Mouse (Mus musculus) forebrain, postnatal 0 days (tissue): ENCODE measurements around the gene C8b. TPM values are rescaled to one million over a fixed set of nuclear protein-coding genes. Genes with fewer than 3 reads are reported as not detected.

ENCODE experiments used
- ATAC-seq: fragments of 200-750 bp; cut with Nextera tagmentation; 2 replicates; pipeline ENCODE4 v1.8.0; 2017; ENCODE audit warnings: mild to moderate bottlenecking, moderate library complexity
- DNase-seq: peaks from one replicate; pipeline ENCODE4 v3.0.0-alpha.2; 2015
- H3K27ac ChIP-seq: fragments of 300-500 bp; sonication (generic); 2 replicates; pipeline ENCODE4 v1.5.1; 2014; ENCODE audit warnings: low read depth, mild to moderate bottlenecking, antibody characterized with exemption, low read length, moderate library complexity, mixed read lengths
- H3K27me3 ChIP-seq: fragments of 300-500 bp; sonication (generic); 2 replicates; pipeline ENCODE4 v1.6.1; 2014; ENCODE audit warnings: mild to moderate bottlenecking, low read length, mixed read lengths; ENCODE audit not compliant: insufficient read depth
- H3K36me3 ChIP-seq: fragments of 300-500 bp; sonication (generic); 2 replicates; pipeline ENCODE4 v1.6.1; 2014; ENCODE audit warnings: mild to moderate bottlenecking, moderate library complexity; ENCODE audit not compliant: insufficient read depth
- H3K4me1 ChIP-seq: fragments of 300-500 bp; sonication (generic); 2 replicates; pipeline ENCODE4 v1.6.1; 2014; ENCODE audit warnings: antibody characterized with exemption; ENCODE audit not compliant: insufficient read depth
- H3K4me2 ChIP-seq: fragments of 300-500 bp; sonication (generic); 2 replicates; pipeline ENCODE4 v1.6.1; 2014; ENCODE audit warnings: low read depth, mild to moderate bottlenecking, moderate library complexity
- H3K4me3 ChIP-seq: fragments of 300-500 bp; sonication (generic); 2 replicates; pipeline ENCODE4 v1.5.1; 2014; ENCODE audit warnings: low read depth, low read length, mixed read lengths
- H3K9ac ChIP-seq: fragments of 300-500 bp; sonication (generic); 2 replicates; pipeline ENCODE4 v1.6.1; 2014; ENCODE audit warnings: mild to moderate bottlenecking
- H3K9me3 ChIP-seq: fragments of 300-500 bp; sonication (generic); 2 replicates; pipeline ENCODE4 v1.6.1; 2016; ENCODE audit warnings: low read length
- CTCF ChIP-seq: sonication (generic); IDR thresholded peaks from 2 replicates; pipeline ENCODE4 v1.5.1; 2016; ENCODE audit warnings: antibody characterized with exemption, control low read depth, low read depth
- WGBS: fragments of 180-500 bp; shearing (Covaris S2); extraction: QIAGEN DNeasy Blood & Tissue Kit; methylation state at CpG from one replicate; pipeline ENCODE4 v1.1.7; 2014; 5-methylcytosine and 5-hydroxymethylcytosine counted together
- polyA plus RNA-seq: library from polyadenylated mRNA; unstranded; fragments of >200 nt; fragmentation: Nextera tagmentation; extraction: Ambion mirVana; gene quantifications from 2 replicates; pipeline ENCODE4 v1.2.1, GENCODE M21; 2015
- total RNA-seq: library from RNA; depleted of rRNA; stranded (reverse); fragments of >200 nt; gene quantifications from 2 replicates; pipeline ENCODE4 v1.2.3, GENCODE M21; 2014

C8b gene
- total and polyA plus RNA-seq, 2 experiments from 2014 or later, result 0.16 to 0.86 TPM

DNA sequence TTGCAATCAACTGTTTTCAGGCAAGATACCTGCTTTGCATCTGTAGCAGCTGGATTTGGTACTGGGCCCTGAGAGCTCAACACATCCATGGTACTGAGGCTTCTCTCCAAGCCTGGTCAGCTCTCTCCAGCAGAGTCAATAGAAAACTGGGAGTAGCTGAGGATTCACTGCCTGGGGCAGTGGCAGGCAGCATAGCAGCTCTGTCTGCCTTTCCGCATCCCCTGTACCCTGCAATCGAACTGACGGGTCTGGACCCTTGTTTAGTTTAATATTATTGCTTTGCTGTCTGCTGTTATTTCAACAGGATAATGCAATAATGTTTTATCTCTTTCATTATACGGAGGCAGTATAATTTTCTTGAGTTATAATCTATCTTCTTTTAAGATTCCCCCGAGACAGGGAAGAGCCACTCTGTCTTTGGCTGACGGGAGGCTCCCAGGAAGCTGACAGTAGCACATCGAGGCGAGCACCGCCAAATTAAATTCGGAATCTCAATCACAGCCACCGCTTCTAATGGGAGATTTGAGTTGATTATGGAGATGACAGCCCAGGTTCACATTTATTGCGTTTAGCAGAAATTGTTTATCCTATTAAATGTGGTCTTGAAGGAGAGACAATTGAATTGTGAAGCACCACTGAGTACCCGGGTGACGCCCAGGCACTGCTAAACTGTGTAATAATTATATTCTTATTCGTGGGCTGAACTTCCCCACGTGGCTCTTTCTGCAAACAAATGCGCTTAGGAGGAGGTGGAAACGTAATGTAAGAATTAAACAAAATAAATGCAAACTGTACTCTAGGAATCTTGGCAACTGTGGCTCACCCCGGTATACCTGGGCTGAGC lies 39.5 kb downstream of the C8b start:
- WGBS, result 67% methylated on average over 19 of the region's 19 CpGs

DNA sequence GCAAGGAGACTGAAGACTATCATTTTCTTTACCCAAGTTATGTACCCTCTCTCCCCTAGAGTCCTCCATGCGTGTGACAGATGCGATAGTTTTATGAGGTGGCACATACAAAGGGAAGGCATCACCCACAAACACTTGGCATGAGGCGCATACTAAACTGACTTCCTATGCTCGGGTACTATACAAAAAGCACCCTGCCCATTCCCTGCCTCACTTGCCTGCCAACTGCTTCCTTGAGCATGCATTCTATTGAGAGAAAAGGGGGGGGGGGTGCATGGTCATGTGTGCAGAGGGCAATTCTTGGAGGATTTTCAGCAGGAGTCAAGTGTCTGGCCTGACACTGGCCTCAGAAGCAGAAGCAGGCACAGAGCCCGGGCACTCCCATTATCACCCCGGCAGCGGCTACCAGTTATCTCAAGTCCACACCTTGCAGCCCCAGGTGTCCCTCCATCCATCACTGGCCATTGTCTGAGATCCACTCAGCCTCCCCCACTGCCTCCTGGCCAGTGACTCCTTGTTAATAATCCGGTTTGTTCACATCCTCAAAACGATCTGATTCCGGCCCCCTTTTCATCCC lies 44.7 kb downstream of the C8b start:
- DNase-seq (no peak), ATAC-seq (no peak)
- Histone ChIP-seq H3K27ac (no peak overlapping the region), H3K4me2 (no peak overlapping the region), H3K9me3 (no peaks in the 10 kb centered on the region), H3K36me3 (no peaks in the 10 kb centered on the region), H3K9ac (no peak overlapping the region), H3K27me3 (no peaks in the 10 kb centered on the region), H3K4me3 (no peak overlapping the region), H3K4me1 (no peaks in the 10 kb centered on the region)
- no peak for TF ChIP-seq CTCF
- WGBS, result 65% methylated on average over 10 of the region's 10 CpGs

More for the DNA sequence above, 39.5 kb downstream of the C8b start:
- Histone ChIP-seq H3K4me2 (no peak overlapping the region), H3K9me3 (no peaks in the 10 kb centered on the region), H3K4me3 (no peak overlapping the region), H3K4me1 (no peaks in the 10 kb centered on the region), H3K9ac (no peak overlapping the region), H3K27ac (no peak overlapping the region), H3K27me3 (no peaks in the 10 kb centered on the region), H3K36me3 (no peaks in the 10 kb centered on the region)
- DNase-seq (no peak), ATAC-seq (no peak)
- no peak for TF ChIP-seq CTCF

DNA sequence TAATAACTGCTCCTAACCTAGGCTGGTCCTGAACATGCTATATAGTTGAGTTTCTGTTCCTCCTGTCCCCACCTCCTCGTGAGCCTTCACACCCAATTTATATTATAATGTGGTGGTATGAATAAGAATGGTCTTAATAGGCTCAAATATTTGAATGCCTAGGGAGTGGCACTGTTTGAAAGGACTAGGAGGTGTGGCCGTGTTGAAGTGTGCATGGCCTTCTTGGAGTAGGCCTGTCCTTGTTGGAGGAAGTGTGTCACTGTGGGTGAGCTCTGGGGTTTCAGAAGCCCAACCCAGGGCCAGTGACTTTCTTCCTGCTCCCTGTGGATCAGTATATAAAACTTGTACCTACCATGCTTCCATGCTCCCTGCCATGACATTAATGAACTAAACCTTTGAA lies 47.5 kb downstream of the C8b start:
- no peak overlapping the region for H3K4me2 ChIP-seq
- WGBS, result 57% methylated on average over 2 of the region's 2 CpGs
- H3K36me3 ChIP-seq, result no peaks in the 10 kb centered on the region
- H3K4me3 ChIP-seq, result no peak overlapping the region
- H3K9me3 ChIP-seq, result no peaks in the 10 kb centered on the region
- H3K27ac ChIP-seq, result no peak overlapping the region
- no peak for TF ChIP-seq CTCF
- no peak overlapping the region for H3K9ac ChIP-seq
- no peaks in the 10 kb centered on the region for H3K4me1 ChIP-seq
- ATAC-seq, result no peak
- no peak for DNase-seq
- H3K27me3 ChIP-seq, result no peaks in the 10 kb centered on the region

DNA sequence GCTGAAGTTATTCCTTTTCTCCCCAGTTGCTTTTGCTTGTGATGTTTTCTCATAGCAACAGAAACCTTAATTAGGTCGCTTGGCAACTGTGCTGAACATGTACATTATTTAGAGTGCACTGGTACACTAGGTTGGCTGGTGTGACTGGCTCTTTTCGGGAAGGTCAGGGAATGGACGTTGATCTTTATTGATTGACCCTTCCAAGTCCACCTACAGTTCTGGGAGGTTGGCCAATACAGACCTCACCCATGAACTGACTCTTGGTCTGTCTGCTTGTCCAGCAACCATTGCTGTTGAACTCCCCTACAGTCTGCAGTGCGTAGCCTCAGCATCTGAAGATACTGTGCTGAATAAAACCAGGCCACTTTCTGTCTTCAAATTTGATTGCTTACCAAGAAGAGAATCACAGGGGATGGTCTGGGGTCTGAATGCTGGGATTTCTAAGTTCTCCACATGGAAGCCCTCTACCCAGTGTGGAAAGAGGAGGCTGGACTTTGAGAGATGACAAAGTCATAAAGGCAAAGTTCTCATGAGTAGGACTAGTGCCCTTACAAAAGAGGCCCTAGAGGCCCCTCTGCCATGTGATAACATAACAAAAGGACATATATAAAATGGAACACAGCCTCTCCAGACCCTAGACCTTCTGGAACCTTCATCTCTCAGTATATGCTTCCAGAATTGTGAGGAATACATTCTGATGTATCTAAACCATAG lies 50.6 kb downstream of the C8b start:
- 85% methylated on average over 4 of the region's 4 CpGs for WGBS
- Histone ChIP-seq H3K9me3 (no peaks in the 10 kb centered on the region), H3K4me3 (no peak overlapping the region), H3K36me3 (no peaks in the 10 kb centered on the region), H3K27ac (no peak overlapping the region), H3K4me2 (no peak overlapping the region), H3K9ac (no peak overlapping the region), H3K27me3 (no peaks in the 10 kb centered on the region), H3K4me1 (no peaks in the 10 kb centered on the region)
- DNase-seq (no peak), ATAC-seq (no peak)
- no peak for TF ChIP-seq CTCF

DNA sequence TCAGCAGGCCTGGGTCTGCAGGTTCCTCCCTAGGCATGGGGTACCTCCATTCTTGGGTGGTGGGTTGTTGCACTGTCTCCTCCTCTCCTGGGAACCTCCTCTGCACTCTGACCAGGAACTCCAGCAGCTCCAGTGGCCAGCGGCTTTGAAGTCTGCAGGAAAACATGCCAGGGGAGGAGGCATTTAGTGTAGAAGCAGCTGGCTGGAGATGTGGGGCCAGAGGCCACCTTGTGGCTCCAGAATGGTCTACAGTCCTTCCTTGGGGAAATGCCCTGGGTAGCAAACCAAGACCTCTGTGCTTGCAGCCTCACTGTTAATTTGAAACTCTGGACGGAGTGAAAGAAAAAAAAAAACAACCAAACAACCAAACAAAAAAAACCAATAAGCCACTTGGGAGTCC lies 51.4 kb downstream of the C8b start:
- H3K4me2 ChIP-seq, result no peak overlapping the region
- no peaks in the 10 kb centered on the region for H3K36me3 ChIP-seq
- H3K4me1 ChIP-seq, result no peaks in the 10 kb centered on the region
- H3K27ac ChIP-seq, result no peak overlapping the region
- ATAC-seq (no peak), DNase-seq (no peak)
- H3K27me3 ChIP-seq, result no peaks in the 10 kb centered on the region
- no peaks in the 10 kb centered on the region for H3K9me3 ChIP-seq
- TF ChIP-seq CTCF, result no peak
- no peak overlapping the region for H3K9ac ChIP-seq
- WGBS, result 68% methylated on average over 2 of the region's 2 CpGs
- H3K4me3 ChIP-seq, result no peak overlapping the region

DNA sequence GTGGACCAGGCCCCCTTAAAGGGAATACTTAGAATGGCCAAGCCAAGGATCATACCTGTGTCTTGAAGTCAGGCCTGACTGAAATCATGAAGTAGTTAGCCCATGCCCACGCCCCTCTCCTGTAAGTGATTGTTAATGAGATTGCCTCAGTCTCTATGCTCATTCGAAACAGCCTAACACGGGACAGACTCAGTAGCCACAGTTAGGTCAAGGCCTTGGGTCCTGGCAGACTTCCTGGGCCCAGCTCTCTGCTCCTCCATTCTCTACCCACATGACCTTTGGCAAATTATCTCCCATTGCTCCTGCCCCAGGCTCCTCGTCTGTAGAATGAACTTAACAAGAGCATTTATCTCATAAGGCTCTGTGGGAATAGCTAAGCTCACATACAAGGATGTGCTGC lies 52.9 kb downstream of the C8b start:
- Histone ChIP-seq H3K4me3 (no peak overlapping the region), H3K27ac (no peak overlapping the region), H3K27me3 (no peaks in the 10 kb centered on the region), H3K9me3 (no peaks in the 10 kb centered on the region), H3K36me3 (no peaks in the 10 kb centered on the region), H3K4me2 (no peak overlapping the region), H3K9ac (no peak overlapping the region), H3K4me1 (no peaks in the 10 kb centered on the region)
- DNase-seq, result no peak
- no peak for ATAC-seq
- TF ChIP-seq CTCF, result no peak
- 67% methylated on average over 4 of the region's 4 CpGs for WGBS

DNA sequence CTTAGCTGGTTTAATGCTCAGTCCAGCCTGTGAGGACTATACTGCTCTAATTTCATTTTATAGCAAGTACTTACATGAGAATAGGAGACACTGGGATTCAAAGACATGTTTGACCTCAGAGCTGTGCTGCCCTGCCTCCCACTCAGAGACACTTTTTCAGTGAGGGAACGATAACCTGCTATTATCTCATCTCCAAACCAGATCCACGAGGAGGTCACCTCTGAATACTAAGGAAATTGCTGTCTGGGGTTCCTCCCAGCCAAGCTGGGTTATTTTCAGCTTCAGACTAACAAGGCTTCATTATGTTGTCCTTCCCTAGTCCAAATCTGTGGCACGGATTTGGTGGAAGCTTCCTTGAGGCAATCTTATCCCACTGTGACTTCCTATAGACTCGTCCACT lies 53.8 kb downstream of the C8b start:
- Histone ChIP-seq H3K9me3 (no peaks in the 10 kb centered on the region), H3K36me3 (no peaks in the 10 kb centered on the region), H3K9ac (no peak overlapping the region), H3K4me2 (no peak overlapping the region), H3K27me3 (no peaks in the 10 kb centered on the region), H3K4me3 (no peak overlapping the region), H3K27ac (no peak overlapping the region), H3K4me1 (no peaks in the 10 kb centered on the region)
- no peak for TF ChIP-seq CTCF
- DNase-seq (no peak), ATAC-seq (no peak)
- WGBS, result 67% methylated on average over 4 of the region's 4 CpGs
